Mouse (Mus musculus): Measurements from ENCODE around the gene Begain.
A peak's percentile ranks its signal among the peaks of the same experiment; 100 is the strongest.

The Begain gene

GRCm38 (mm10) chr12:109053020-109053806 is 14.8 kb downstream of the Begain start:
- DNase-seq (ENCODE audit: low spot score) = peak; percentile 34

DNA sequence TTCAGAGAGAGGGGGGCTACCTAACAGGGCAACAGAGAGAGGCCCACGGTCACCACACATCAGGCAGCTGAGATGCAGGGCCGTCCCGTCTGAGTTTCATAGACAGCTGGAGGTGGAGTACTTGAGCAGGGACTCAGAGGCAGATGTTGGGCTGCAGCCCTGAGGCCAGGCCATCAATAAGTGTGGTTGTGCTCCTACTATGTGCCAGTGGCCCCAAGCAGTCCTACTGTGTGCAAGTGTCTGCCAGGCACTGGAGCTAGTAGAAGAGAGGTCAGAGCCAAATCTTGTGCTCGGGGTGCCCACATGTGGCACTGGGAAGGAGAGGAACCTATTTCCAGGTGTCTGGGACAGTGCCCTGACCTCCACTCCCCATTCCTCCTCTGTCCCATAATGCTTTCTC is 18.1 kb downstream of the Begain start:
- no peak for DNase-seq (ENCODE audit: low spot score)

- DNase-seq (ENCODE audit: low spot score) = no peak
Observed at GRCm38 (mm10) chr12:109045581-109045980, 22.4 kb downstream of the Begain start.

DNA sequence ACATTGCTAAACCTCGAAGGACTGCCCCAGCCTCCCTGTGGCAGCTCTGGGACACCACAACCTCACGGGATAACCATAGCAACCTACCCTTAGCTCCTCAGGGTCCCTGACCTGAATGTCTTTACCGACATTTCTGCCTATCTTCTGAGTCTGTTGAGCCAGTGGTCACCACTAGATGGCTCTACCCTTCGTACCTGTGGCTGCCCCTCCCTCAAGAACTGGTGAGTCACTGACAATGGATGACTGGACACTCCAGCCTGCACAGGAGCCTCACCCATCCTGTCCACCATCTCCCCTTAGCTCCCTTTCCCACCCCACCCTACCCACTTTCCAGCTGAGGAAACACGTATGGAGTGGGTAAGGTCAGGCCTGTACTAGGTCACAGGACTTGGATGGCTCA is 23.5 kb downstream of the Begain start:
- DNase-seq (ENCODE audit: low spot score) = peak; percentile 36

DNA sequence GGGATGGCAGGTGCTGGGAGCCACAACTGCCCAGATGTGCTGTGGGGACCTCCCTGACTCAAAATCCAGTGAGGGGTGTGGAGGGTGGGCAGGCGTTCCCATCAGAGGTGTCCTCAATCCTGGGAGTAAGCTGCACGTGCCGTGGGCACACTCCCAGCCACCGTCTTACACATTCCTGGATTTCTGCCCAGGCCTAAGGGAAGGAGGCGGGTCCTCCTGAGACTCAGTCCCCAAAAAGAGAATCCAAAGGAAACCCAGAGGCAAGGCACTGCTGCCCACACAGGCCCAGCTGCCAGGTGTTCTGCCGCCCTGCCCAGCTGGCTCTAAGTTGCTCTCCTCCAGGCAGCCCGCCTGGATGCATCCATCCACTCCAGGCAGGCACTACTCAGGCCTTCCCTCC is 28.7 kb downstream of the Begain start:
- no peak for DNase-seq (ENCODE audit: low spot score)

- no peak for DNase-seq (ENCODE audit: low spot score)
Observed at GRCm38 (mm10) chr12:109038179-109038819, 29.7 kb downstream of the Begain start.

DNA sequence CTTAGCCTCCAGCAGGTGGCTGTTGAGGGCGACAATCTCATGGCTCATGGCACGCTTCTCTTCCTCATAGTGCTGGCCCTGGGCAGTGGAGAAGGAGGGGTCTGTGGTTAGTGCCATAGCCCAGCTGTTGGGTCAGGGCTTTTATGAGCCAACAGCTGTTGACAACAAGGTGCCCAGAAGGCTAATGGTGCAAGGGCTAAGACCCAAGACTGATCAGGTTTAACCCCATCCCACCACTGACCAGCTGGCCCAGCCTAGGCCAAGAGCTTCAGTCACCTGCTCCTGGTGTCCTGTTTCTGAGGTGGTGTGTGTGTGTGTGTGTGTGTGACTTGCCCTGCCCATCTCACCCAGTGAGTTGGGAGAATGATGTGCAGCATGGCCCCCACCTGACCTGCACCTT is 31.0 kb downstream of the Begain start:
- DNase-seq (ENCODE audit: low spot score) = no peak

- peak; percentile 54 for DNase-seq (ENCODE audit: low spot score)
Observed at GRCm38 (mm10) chr12:109023780-109024179, 44.2 kb downstream of the Begain start.

GRCm38 (mm10) chr12:109022966-109023365 is 45.1 kb downstream of the Begain start:
- no peak for DNase-seq (ENCODE audit: low spot score)

GRCm38 (mm10) chr12:109022181-109022691 is 45.8 kb downstream of the Begain start:
- DNase-seq (ENCODE audit: low spot score) = no peak

DNA sequence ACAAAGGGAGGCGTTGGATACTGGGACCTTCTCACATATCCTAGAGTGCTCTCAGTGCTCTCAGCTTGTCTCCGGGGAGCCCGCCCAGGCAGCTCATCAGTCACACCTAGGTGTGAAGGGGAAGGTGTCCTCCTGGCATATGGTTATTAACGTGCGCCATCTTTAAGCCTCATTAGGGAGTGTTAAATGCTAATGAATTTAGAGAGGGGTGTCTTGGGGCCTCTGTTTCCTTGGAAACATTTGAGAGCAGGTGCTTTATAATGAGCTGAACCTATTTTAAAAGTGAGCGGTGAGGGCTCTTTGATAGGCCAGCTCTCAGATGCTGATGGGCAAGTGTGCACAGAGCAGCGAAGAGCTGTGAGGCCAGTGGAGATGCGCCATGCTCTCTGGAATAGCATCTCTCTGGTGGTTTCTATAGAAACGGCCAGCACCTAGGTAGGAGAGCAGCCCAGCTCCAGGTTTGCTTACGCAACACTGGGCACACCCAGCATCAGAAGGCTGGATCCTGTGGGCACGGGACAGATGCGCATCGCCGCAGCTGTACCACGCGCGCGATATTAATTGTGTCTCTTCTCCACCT is 57.9 kb downstream of the Begain start:
- DNase-seq (ENCODE audit: low spot score) = no peak

DNA sequence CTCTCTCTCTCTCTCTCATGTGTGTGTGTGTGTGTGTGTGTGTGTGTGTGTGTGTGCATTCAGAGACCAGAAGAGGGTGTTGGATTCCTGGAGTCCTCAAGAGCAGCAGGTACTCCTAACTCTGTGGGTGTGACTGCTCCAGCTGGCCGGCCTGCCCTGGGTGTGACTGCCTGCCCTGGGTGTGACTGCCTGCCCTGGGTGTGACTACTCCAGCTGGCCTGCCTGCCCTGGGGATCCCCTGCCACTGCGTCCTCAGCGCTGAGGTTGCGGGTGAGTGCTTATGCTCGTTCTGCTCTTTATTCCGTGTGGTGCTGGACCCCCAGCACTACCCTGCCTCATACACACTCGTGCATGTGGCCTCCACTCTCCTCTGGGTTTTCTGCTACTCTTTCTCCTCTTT is 65.0 kb downstream of the Begain start:
- no peak for DNase-seq (ENCODE audit: low spot score)

DNA sequence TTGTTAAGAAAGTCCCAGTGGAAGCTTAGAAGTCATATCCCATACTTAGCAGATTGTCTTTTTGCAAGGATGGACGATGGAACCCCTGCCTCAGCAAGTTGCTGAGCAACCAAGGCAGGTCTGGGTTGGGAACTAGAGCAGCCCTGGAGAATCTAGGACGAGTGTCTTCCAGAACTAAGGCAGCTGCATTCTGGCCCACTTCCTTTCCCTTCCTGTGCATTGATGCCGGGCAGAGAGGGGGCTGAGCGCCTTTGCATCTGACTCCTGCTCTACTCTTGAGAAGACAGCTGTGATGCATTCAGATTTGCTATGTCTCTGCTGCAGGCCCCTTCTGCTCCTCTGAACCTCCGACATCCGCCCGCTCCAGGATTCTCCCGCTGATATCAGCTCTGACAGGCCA is 70.8 kb downstream of the Begain start:
- no peak for DNase-seq (ENCODE audit: low spot score)

- no peak for DNase-seq (ENCODE audit: low spot score)
Observed at GRCm38 (mm10) chr12:108995976-108996636, 71.9 kb downstream of the Begain start.

GRCm38 (mm10) chr12:108994436-108995031 is 73.5 kb downstream of the Begain start:
- peak; percentile 85 for DNase-seq (ENCODE audit: low spot score)

- DNase-seq (ENCODE audit: low spot score) = no peak
Observed at GRCm38 (mm10) chr12:108993046-108993445, 75.0 kb downstream of the Begain start.

GRCm38 (mm10) chr12:108990425-108990824 is 77.6 kb downstream of the Begain start:
- DNase-seq (ENCODE audit: low spot score) = peak; percentile 34

- DNase-seq (ENCODE audit: low spot score) = no peak
Observed at GRCm38 (mm10) chr12:108987448-108987847, 80.6 kb downstream of the Begain start.

GRCm38 (mm10) chr12:108985025-108985424 is 83.0 kb downstream of the Begain start:
- DNase-seq (ENCODE audit: low spot score) = no peak

- no peak for DNase-seq (ENCODE audit: low spot score)
Observed at GRCm38 (mm10) chr12:108984471-108984870, 83.5 kb downstream of the Begain start.

DNA sequence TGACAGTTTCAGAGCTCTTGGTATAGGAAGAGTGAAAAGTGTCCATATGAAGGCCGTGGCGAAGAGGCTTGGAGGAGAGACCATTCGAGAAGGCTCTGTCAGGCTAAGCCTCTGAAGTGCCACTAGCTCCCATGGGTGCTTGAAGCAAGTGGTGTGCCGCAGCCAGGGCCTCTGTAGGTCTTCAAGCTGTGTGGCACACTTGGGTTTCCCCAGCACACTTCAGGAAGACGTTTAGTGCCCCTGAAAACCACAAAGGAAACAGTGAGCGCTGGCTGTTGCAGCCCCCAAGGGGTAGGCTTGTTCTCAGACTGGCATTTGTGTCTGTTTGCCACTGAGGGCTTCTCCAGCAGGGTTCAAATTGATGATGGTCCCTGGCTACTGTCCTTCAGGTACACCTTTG is 84.5 kb downstream of the Begain start:
- DNase-seq (ENCODE audit: low spot score) = no peak

- no peak for DNase-seq (ENCODE audit: low spot score)
Observed at GRCm38 (mm10) chr12:108982684-108982960, 85.4 kb downstream of the Begain start.
